7 mouse cellular contexts compared by ENCODE assay signal in the genomic region with DNA sequence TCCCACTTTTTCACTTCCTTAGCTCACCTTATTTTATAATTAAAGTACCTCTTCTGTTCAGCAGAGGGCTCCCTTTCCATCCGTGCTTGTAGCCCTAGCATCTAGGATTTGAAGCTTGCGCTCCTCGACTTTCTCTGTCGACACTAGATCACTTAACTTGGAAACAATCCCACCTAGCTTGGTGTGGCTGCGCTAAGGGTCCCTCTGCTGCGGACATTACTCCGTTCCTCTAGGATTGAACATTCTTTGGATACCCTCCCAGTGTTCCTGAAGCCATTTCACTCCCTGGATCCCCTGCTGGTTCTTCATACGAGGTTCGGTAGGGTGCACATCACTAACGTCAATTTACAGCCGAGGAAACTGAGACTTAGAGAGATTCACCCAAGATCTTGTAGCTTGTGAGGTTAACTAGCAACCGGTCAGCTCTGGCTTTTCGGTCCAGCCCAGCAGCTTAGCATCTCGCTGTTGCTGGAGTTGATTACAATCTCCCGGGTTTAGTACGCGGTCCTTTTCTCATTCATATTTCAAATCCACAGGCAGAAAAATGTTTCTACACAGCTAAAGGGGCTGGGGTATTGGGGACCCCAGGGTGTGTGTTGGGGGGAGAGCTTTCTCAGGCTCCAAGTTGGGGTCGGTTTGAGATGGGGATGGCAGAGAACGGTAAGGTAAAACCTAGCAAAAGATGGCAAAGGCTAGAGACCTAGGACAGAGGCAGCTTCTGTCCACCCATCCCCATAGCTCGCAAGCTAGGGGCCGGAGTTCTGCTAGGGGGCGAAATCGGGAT. TPM values are rescaled to one million over a fixed set of nuclear protein-coding genes. Genes with fewer than 3 reads are reported as not detected.
DNase-seq lines count a peak whose midpoint lies in the region; ATAC-seq lines count a peak whose summit lies in the region.

No protein-coding gene starts in this region.

- peak overlapping the region; percentile 99 for H3K4me2 ChIP-seq in intestine, embryonic 15.5 days (replicated peaks)
- peak overlapping the region; percentile 75 for H3K4me2 ChIP-seq in midbrain, embryonic 12.5 days (replicated peaks)

- H3K9ac ChIP-seq in intestine, embryonic 15.5 days, result no peak overlapping the region
- H3K9ac ChIP-seq in midbrain, embryonic 12.5 days (replicated peaks), result peak overlapping the region; percentile 93

- peaks cover 26% of the 10 kb centered on the region for H3K4me1 ChIP-seq in intestine, embryonic 15.5 days (replicated peaks)
- H3K4me1 ChIP-seq in midbrain, embryonic 12.5 days, result peaks cover 27% of the 10 kb centered on the region

- peak overlapping the region; percentile 54 for H3K4me3 ChIP-seq in intestine, embryonic 15.5 days (replicated peaks)
- peak overlapping the region; percentile 90 for H3K4me3 ChIP-seq in midbrain, embryonic 12.5 days

- ATAC-seq in intestine, embryonic 15.5 days, result 0 out of 2 replicates have a peak, but pooled peaks have one; percentile 32
- ATAC-seq in midbrain, embryonic 12.5 days (ENCODE audit: low FRiP score, low read depth), result peak; percentile 32; the same call in 1 of the 2 replicates
- ATAC-seq in erythroid progenitor cell, adult 5-6 weeks (replicated peaks; ENCODE audit: low FRiP score, poor library complexity, severe bottlenecking), result no peak

- peak; percentile 84 for DNase-seq in R1 (ENCODE audit: low read depth, low spot score)
- DNase-seq in cerebellum, adult 9-10 months, result peak; percentile 81
- peak; percentile 83 for DNase-seq in forelimb bud, embryonic 11.5 days (ENCODE audit: low read depth, low spot score)
- DNase-seq in left cerebral cortex, postnatal 36 days (ENCODE audit: low spot score in 2 of 2), result peak; percentile 26 to 35

- peaks cover 43% of the 10 kb centered on the region for H3K27me3 ChIP-seq in intestine, embryonic 15.5 days (replicated peaks)
- peaks cover 33% of the 10 kb centered on the region for H3K27me3 ChIP-seq in midbrain, embryonic 12.5 days

- intact Hi-C loops in left cerebral cortex, postnatal 36 days (cut with DNase I), result loop anchor here (2.0 to 5.0 kb wide), 4 partner anchors 52 to 276 kb away; no protein-coding TSS in a partner anchor

- no peaks in the 10 kb centered on the region for H3K36me3 ChIP-seq in intestine, embryonic 15.5 days
- 0 out of 2 replicates have a peak, but pooled peaks cover 2% of the 10 kb centered on the region for H3K36me3 ChIP-seq in midbrain, embryonic 12.5 days

- no peak overlapping the region for H3K27ac ChIP-seq in intestine, embryonic 15.5 days
- peak overlapping the region; percentile 90 for H3K27ac ChIP-seq in midbrain, embryonic 12.5 days (replicated peaks)

- no peaks in the 10 kb centered on the region for H3K9me3 ChIP-seq in intestine, embryonic 15.5 days
- H3K9me3 ChIP-seq in midbrain, embryonic 12.5 days, result no peaks in the 10 kb centered on the region

- under 1% methylated on average over 23 of the region's 23 CpGs for whole genome bisulfite sequencing in intestine, embryonic 15.5 days
- under 1% methylated on average over 23 of the region's 23 CpGs for WGBS in midbrain, embryonic 12.5 days

RNA-seq across cellular contexts. Expression of a gene that starts 0.4 kb away (rescaled TPM):
- 5.8 and 7.7 TPM in 2 replicates for polyA plus RNA-seq in intestine, embryonic 15.5 days (2015; fragmentation: Nextera tagmentation; extraction: Ambion mirVana)
- total RNA-seq in left cerebral cortex, postnatal 36 days (2021), result 10 to 100 TPM; 12.7 to 20.4 TPM
- polyA plus RNA-seq in midbrain, embryonic 12.5 days (2016; fragmentation: Nextera tagmentation; extraction: Ambion mirVana), result 67.6 and 71.9 TPM in 2 replicates
- not detected in 2 replicates for total RNA-seq in erythroid progenitor cell, adult 5-6 weeks (2015; ENCODE audit: low replicate concordance)
- total RNA-seq in erythroid progenitor cell, adult 5-6 weeks (2017; ENCODE audit: low replicate concordance), result not detected in 2 replicates

RNA-seq across cellular contexts. Expression of a gene that starts 49.9 kb away (rescaled TPM):
- 50.1 and 59.3 TPM in 2 replicates for polyA plus RNA-seq in intestine, embryonic 15.5 days (2015; fragmentation: Nextera tagmentation; extraction: Ambion mirVana)
- 1 to 10 TPM; 3.1 to 6.7 TPM for total RNA-seq in left cerebral cortex, postnatal 36 days (2021)
- polyA plus RNA-seq in midbrain, embryonic 12.5 days (2016; fragmentation: Nextera tagmentation; extraction: Ambion mirVana), result 17.4 and 20.9 TPM in 2 replicates
- not detected in 2 replicates for total RNA-seq in erythroid progenitor cell, adult 5-6 weeks (2015; ENCODE audit: low replicate concordance)
- total RNA-seq in erythroid progenitor cell, adult 5-6 weeks (2017; ENCODE audit: low replicate concordance), result 1.2 and 1.6 TPM in 2 replicates

Comparison
In these comparisons a context has a peak if more than half of its experiments do, and no peak if none do; other contexts are left out.
1. DNase-seq: peak in every context shown above with its lines; median percentile 84 in R1; 83 in forelimb bud, embryonic 11.5 days; 81 in cerebellum, adult 9-10 months; 30 in left cerebral cortex, postnatal 36 days.
2. RNA of a gene that starts 0.4 kb away (total RNA-seq): 12.7 to 20.4 TPM in left cerebral cortex, postnatal 36 days; not detected in erythroid progenitor cell, adult 5-6 weeks; every median in the first group is over 10 times any median in the second.